Mouse (Mus musculus) kidney, postnatal 0 days (tissue): ENCODE measurements around the gene Stk38. TPM values are rescaled to one million over a fixed set of nuclear protein-coding genes. Genes with fewer than 3 reads are reported as not detected.

Experiments
- ATAC-seq: fragments of 200-750 bp; cut with Nextera tagmentation; replicated peaks from 2 replicates; pipeline ENCODE4 v1.8.0; 2017; ENCODE audit warnings: low read depth, moderate number of reproducible peaks, moderate TSS enrichment, moderate library complexity; ENCODE audit not compliant: low FRiP score
- DNase-seq: peaks from one replicate; pipeline ENCODE4 v3.0.0-alpha.2; 2016; ENCODE audit warnings: low spot score
- H3K27ac ChIP-seq: fragments of 300-500 bp; sonication (generic); 2 replicates; pipeline ENCODE4 v1.5.1; 2014; ENCODE audit warnings: mild to moderate bottlenecking
- H3K27me3 ChIP-seq: fragments of 300-500 bp; sonication (generic); 2 replicates; pipeline ENCODE4 v1.6.1; 2014; ENCODE audit warnings: low read length, mixed read lengths; ENCODE audit not compliant: insufficient read depth
- H3K36me3 ChIP-seq: fragments of 300-500 bp; sonication (generic); 2 replicates; pipeline ENCODE4 v1.6.1; 2014; ENCODE audit warnings: low read length, mixed read lengths; ENCODE audit not compliant: insufficient read depth
- H3K4me1 ChIP-seq: fragments of 300-500 bp; sonication (generic); replicated peaks from 2 replicates; pipeline ENCODE4 v1.6.1; 2014; ENCODE audit warnings: antibody characterized with exemption, low read length, mixed read lengths; ENCODE audit not compliant: insufficient read depth
- H3K4me2 ChIP-seq: fragments of 300-500 bp; sonication (generic); 2 replicates; pipeline ENCODE4 v1.6.1; 2014; ENCODE audit warnings: mild to moderate bottlenecking, low read length, moderate library complexity, mixed read lengths
- H3K4me3 ChIP-seq: fragments of 300-500 bp; sonication (generic); replicated peaks from 2 replicates; pipeline ENCODE4 v1.5.1; 2014; ENCODE audit warnings: low read depth, low read length
- H3K9ac ChIP-seq: fragments of 300-500 bp; sonication (generic); 2 replicates; pipeline ENCODE4 v1.6.1; 2014; ENCODE audit warnings: low read depth, low read length
- H3K9me3 ChIP-seq: fragments of 300-500 bp; sonication (generic); replicated peaks from 2 replicates; pipeline ENCODE4 v1.6.1; 2016; ENCODE audit warnings: low read length, inconsistent platforms, mixed read lengths
- CTCF ChIP-seq: IDR thresholded peaks from 2 replicates; pipeline ENCODE4 v1.5.1; 2016; ENCODE audit warnings: antibody characterized with exemption, low read depth, mild to moderate bottlenecking, moderate library complexity
- WGBS: fragments of 180-500 bp; shearing (Covaris S2); extraction: QIAGEN DNeasy Blood & Tissue Kit; methylation state at CpG from one replicate; pipeline ENCODE4 v1.1.7; 2014; 5-methylcytosine and 5-hydroxymethylcytosine counted together
- polyA plus RNA-seq: library from polyadenylated mRNA; unstranded; fragments of >200 nt; fragmentation: Nextera tagmentation; extraction: Ambion mirVana; gene quantifications from 2 replicates; pipeline ENCODE4 v1.2.1, GENCODE M21; 2015

Gene Stk38
- polyA plus RNA-seq = 58.8 and 66.9 TPM in 2 replicates

DNA sequence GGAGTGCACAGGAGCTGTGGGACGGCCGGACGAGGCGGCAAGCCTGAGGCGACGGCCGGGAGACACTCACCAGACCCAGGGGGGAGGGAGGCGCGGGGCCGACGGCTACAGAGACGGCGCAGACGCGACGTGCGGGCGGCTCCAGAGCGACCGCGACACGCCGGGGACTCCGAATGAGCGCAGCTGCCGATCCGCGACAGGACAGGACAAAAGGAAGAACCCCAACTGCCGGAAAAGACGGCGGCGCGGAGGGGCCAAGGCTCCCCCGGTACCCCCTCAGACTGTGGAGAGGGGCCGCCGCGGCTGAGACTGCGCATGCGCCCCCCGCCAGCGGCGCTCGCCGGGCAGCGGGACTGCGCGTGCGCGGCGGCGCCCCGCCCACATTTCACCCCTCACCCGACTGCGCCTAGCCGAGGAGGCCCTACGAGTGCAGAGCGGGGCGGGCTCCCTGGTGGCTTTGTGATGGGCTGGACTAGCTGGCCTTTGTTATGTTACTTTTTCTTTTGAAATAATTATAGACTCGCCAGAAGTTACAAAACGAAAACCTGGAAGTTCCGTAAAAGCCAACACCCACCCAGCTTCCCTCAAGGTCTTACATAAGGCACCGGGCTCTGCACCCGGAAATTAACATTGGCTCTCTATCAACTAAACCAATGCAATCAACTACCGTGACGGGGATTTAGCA is at the start of gene Stk38:
Gene Stk38, minus strand, starts transcription at position 355 of the 685 bp plus-strand sequence.
- no peaks in the 10 kb centered on the region for H3K27me3 ChIP-seq
- no peaks in the 10 kb centered on the region for H3K4me1 ChIP-seq
- H3K36me3 ChIP-seq = no peaks in the 10 kb centered on the region
- H3K4me2 ChIP-seq = peak within 1 kb of the TSS; percentile 92
- H3K27ac ChIP-seq = peak within 1 kb of the TSS; percentile 84
- H3K9ac ChIP-seq = peak within 1 kb of the TSS; percentile 93
- peak; percentile 90 for DNase-seq
- peak within 1 kb of the TSS; percentile 95 for H3K4me3 ChIP-seq
- no peaks in the 10 kb centered on the region for H3K9me3 ChIP-seq
- no peak for TF ChIP-seq CTCF
- ATAC-seq = peak; percentile 90
- 0% methylated on average over 64 of the region's 65 CpGs for WGBS

DNA sequence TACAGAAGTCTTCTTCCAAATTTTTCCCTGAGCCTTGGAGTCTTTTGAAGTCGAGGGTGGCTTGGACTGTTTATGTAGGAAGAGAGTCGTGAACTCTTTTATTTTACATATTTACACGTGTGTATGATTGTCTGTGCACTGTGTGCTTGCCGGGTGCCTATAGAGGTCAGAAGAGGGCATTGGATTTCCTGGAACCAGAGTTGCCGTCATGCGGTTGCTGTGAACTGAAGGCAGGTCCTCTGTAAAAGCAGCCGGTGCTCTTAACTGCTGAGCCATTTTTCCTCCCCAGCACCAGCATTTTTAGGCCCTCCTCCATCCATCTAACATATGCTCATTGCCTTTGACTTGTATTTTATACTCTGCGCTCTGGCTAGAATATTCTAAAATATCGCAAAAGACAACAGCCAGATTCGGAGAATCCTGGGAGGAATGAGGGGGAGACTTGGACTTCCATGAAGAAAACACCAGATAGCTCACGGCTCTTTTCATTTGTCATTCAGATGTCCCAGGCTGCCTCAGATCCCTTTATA is 49.6 kb upstream of the Stk38 start:
- Histone ChIP-seq H3K27ac (peak overlapping the region; percentile 50; the same call in 1 of the 2 replicates), H3K9ac (no peak overlapping the region), H3K36me3 (no peaks in the 10 kb centered on the region), H3K9me3 (no peaks in the 10 kb centered on the region), H3K4me1 (peaks cover 7% of the 10 kb centered on the region; the same call in 1 of the 2 replicates), H3K4me2 (no peak overlapping the region), H3K27me3 (no peaks in the 10 kb centered on the region), H3K4me3 (no peak overlapping the region)
- TF ChIP-seq CTCF = no peak
- no peak for ATAC-seq
- WGBS = 66% methylated on average over 11 of the region's 11 CpGs
- DNase-seq = no peak

DNA sequence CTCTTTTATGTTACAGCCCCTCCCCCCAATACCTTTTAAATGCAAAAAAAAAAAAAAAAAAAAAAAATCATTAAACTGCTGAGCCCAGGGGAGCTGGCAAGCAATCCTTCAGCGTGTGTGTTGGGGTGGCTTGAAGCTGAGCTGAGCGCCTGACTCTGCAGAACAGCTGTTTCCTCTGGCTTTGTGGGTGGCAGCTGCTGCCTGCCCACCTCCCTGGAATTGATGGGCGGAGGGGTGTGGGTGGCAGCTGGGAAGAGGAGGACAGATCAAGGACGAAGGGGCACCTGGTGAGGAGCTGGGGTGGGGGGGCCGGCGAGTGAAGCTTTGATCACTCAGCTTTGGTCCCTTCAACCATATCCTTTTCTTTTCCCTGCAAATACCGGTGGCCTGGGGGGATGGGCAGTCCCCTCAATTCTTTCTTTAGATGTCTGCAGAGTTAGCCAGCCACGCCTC is 48.9 kb upstream of the Stk38 start:
- H3K4me3 ChIP-seq = no peak overlapping the region
- H3K9me3 ChIP-seq = no peaks in the 10 kb centered on the region
- H3K4me2 ChIP-seq = peak overlapping the region; percentile 35
- no peaks in the 10 kb centered on the region for H3K27me3 ChIP-seq
- peaks cover 7% of the 10 kb centered on the region; the same call in 1 of the 2 replicates for H3K4me1 ChIP-seq
- 0 out of 2 replicates have a peak overlapping the region, but pooled peaks have one; percentile 23 for H3K9ac ChIP-seq
- H3K27ac ChIP-seq = peak overlapping the region; percentile 62; the same call in 1 of the 2 replicates
- 5% methylated on average over 8 of the region's 8 CpGs for WGBS
- DNase-seq (peak; percentile 67), ATAC-seq (peak; percentile 52; the same call in 1 of the 2 replicates)
- H3K36me3 ChIP-seq = no peaks in the 10 kb centered on the region
- TF ChIP-seq CTCF = no peak

- Histone ChIP-seq H3K9ac (no peak overlapping the region), H3K27me3 (no peaks in the 10 kb centered on the region), H3K4me2 (peak overlapping the region; percentile 35; the same call in 1 of the 2 replicates), H3K36me3 (no peaks in the 10 kb centered on the region), H3K4me1 (peaks cover 7% of the 10 kb centered on the region; the same call in 1 of the 2 replicates), H3K9me3 (no peaks in the 10 kb centered on the region), H3K27ac (peak overlapping the region; percentile 62), H3K4me3 (no peak overlapping the region)
- TF ChIP-seq CTCF = no peak
- peak; percentile 73 for DNase-seq
- ATAC-seq = peak; percentile 27; the same call in 1 of the 2 replicates
- WGBS = 17% methylated on average over 7 of the region's 7 CpGs
Measured at GRCm38 (mm10) chr17:29056207-29056606, 48.4 kb upstream of the Stk38 start.

DNA sequence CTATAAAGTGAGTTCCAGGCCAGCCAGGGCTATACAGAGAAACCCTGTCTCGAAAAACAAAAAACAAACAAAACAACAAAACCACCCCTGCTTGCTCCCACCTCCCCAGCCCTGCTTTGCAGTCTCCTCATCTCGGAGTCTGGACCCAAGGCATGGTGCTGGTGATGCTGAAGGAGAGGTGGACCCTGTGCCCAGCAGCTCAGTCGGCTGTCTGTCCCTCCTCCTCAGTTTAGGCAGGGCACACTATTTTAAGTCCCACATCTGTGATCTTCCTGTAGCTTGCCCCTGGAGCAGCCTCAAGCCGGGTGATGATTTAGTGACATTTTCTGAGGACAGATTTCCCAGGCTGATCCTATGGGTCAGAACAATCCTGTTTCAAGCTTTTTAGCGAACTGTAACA is 47.8 kb upstream of the Stk38 start:
- 39% methylated on average over 5 of the region's 5 CpGs for WGBS
- H3K27me3 ChIP-seq = no peaks in the 10 kb centered on the region
- H3K4me1 ChIP-seq = peaks cover 9% of the 10 kb centered on the region; the same call in 1 of the 2 replicates
- H3K36me3 ChIP-seq = no peaks in the 10 kb centered on the region
- no peak overlapping the region for H3K27ac ChIP-seq
- no peak for ATAC-seq
- no peak overlapping the region for H3K9ac ChIP-seq
- H3K4me2 ChIP-seq = no peak overlapping the region
- TF ChIP-seq CTCF = no peak
- H3K9me3 ChIP-seq = no peaks in the 10 kb centered on the region
- no peak for DNase-seq
- no peak overlapping the region for H3K4me3 ChIP-seq

- H3K4me1 ChIP-seq = peaks cover 12% of the 10 kb centered on the region; the same call in 1 of the 2 replicates
- H3K27me3 ChIP-seq = no peaks in the 10 kb centered on the region
- DNase-seq (no peak), ATAC-seq (no peak)
- H3K9me3 ChIP-seq = no peaks in the 10 kb centered on the region
- H3K4me2 ChIP-seq = no peak overlapping the region
- no peaks in the 10 kb centered on the region for H3K36me3 ChIP-seq
- TF ChIP-seq CTCF = no peak
- 62% methylated on average over 6 of the region's 6 CpGs for WGBS
- H3K9ac ChIP-seq = no peak overlapping the region
- no peak overlapping the region for H3K4me3 ChIP-seq
- H3K27ac ChIP-seq = no peak overlapping the region
Measured at GRCm38 (mm10) chr17:29054429-29054828, 46.6 kb upstream of the Stk38 start.
